Mouse (Mus musculus): ENCODE measurements around the gene Megf11.

GRCm38 (mm10) chr9:64494647-64495046 lies 109.2 kb downstream of the Megf11 start:
- TF ChIP-seq EP300 (IDR thresholded peaks at IDR 0.05; ENCODE audit: insufficient read depth, low read depth, low read length) (no peak), CTCF (IDR thresholded peaks at IDR 0.05) (no peak), POLR2A (IDR thresholded peaks at IDR 0.05; ENCODE audit: insufficient read depth, low read depth, low read length) (no peak)
